Mouse (Mus musculus) small intestine, adult 2 months (tissue): ENCODE results near the gene Klf3. TPM values are rescaled to one million over a fixed set of nuclear protein-coding genes. Genes with fewer than 3 reads are reported as not detected.

Source experiments
- H3K27ac ChIP-seq: fragments of 200-500 bp; 2 replicates; pipeline ENCODE4 v1.5.1; 2012; ENCODE audit warnings: low read depth, low read length, control low read depth, inconsistent platforms; ENCODE audit not compliant: insufficient read depth
- H3K27me3 ChIP-seq: fragments of 200-500 bp; 2 replicates; pipeline ENCODE4 v1.6.1; 2012; ENCODE audit warnings: mild to moderate bottlenecking, moderate library complexity, low read length, inconsistent platforms; ENCODE audit not compliant: control insufficient read depth, insufficient read depth
- H3K36me3 ChIP-seq: fragments of 200-500 bp; 2 replicates; pipeline ENCODE4 v1.6.1; 2012; ENCODE audit warnings: mild to moderate bottlenecking, low read length, control low read depth, inconsistent platforms; ENCODE audit not compliant: control insufficient read depth, insufficient read depth
- H3K4me1 ChIP-seq: fragments of 200-500 bp; 2 replicates; pipeline ENCODE4 v1.6.1; 2012; ENCODE audit warnings: low read length, inconsistent platforms, mixed read lengths; ENCODE audit not compliant: control insufficient read depth, insufficient read depth, insufficient read length
- H3K4me3 ChIP-seq: fragments of 200-500 bp; 2 replicates; pipeline ENCODE4 v1.5.1; 2012; ENCODE audit warnings: low read depth, mild to moderate bottlenecking, control low read depth, inconsistent platforms, low read length, moderate library complexity
- CTCF ChIP-seq: fragments of 200-500 bp; IDR thresholded peaks from 2 replicates; pipeline ENCODE4 v1.5.1; 2012; ENCODE audit warnings: low read depth, mild to moderate bottlenecking, control low read depth, inconsistent platforms, low read length, moderate library complexity, mixed read lengths; ENCODE audit not compliant: insufficient replicate concordance, insufficient read length; ENCODE audit errors: extremely low read depth
- POLR2A ChIP-seq: fragments of 200-500 bp; IDR thresholded peaks from 2 replicates; pipeline ENCODE4 v1.6.1; 2012; ENCODE audit warnings: low read depth, mild to moderate bottlenecking, control low read depth, inconsistent platforms, low read length, moderate library complexity
- WGBS: fragments of 180-500 bp; shearing (Covaris S2); methylation state at CpG from one replicate; pipeline ENCODE4 v1.1.7; 2018; 5-methylcytosine and 5-hydroxymethylcytosine counted together
- polyA plus RNA-seq: library from polyadenylated mRNA; depleted of rRNA; stranded (reverse); fragments of >200 nt; gene quantifications from 2 replicates; pipeline ENCODE4 v1.2.3, GENCODE M21; 2012

Gene Klf3
- polyA plus RNA-seq, 1 experiment: 170 TPM

DNA sequence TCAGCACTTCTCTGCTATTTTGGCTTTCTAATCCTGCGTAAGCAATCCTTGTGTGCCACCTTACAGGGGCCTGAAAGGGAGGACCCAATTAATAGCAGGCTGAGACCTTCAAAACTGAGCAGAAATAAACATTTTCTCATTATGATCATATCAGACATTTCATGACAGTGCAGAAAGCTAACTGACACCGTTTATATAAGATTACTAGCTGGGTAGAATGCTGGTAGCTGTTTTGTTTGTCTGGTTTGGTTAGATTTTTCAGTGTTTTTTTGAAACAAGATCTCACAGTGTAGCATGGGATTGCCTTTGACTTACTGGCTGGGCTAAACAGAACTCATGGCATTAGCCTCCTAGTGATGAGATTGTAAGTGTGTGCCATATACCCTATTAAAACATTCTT is 23.9 kb upstream of the Klf3 start:
- H3K27me3 ChIP-seq: no peaks in the 10 kb centered on the region
- no peaks in the 10 kb centered on the region for H3K4me1 ChIP-seq
- H3K36me3 ChIP-seq: no peaks in the 10 kb centered on the region
- no peak overlapping the region for H3K4me3 ChIP-seq
- TF ChIP-seq CTCF: no peak
- no peak for TF ChIP-seq POLR2A
- H3K27ac ChIP-seq: no peak overlapping the region
- WGBS: 76% methylated on average over 2 of the region's 2 CpGs

DNA sequence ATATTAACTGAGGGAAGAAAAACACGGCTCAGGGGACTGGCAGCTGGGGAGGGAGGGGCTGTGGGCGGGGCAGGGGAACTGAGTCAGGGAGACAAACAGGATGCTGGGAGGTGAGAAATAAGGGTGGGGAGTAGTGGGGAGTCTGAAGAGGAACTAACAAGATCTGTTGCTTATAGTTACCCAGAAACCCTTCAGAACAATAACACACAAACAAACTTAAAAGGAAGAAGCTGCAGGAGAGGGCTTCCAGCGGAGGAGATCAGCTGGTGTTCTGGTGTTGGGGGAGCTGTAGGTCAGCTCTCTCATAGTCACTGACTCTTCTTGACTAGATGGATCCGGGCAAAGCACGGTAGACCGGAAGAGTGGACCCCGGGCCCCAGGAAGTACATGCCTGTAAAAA is 22.4 kb upstream of the Klf3 start:
- Histone ChIP-seq H3K4me3 (no peak overlapping the region), H3K27me3 (no peaks in the 10 kb centered on the region), H3K4me1 (peaks cover 2% of the 10 kb centered on the region; the same call in 1 of the 2 replicates), H3K36me3 (no peaks in the 10 kb centered on the region), H3K27ac (peak overlapping the region; percentile 37; the same call in 1 of the 2 replicates)
- 68% methylated on average over 7 of the region's 7 CpGs for WGBS
- no peak for TF ChIP-seq CTCF

DNA sequence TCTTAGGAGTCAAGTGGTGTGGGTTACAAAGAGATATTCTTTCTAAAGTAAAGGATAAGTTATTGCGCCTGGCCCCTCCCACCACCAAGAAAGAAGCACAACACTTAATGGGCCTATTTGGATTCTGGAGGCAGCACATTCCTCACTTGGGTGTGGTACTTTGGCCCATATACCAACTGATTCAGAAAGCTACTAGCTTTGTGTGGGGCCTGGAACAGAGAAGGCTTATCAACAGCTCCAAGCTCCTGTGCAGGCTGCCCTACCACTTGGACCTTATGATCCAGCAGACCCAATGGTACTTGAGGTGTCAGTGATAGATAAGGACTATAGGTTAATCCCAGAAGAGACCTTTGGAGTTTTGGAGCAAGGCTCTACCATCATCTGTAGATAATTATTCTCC is 15.0 kb upstream of the Klf3 start:
- 70% methylated on average over 1 of the region's 1 CpGs for WGBS
- H3K27ac ChIP-seq: peak overlapping the region; percentile 87; the same call in 1 of the 2 replicates
- no peak overlapping the region for H3K4me3 ChIP-seq
- H3K36me3 ChIP-seq: no peaks in the 10 kb centered on the region
- TF ChIP-seq CTCF (no peak), POLR2A (no peak)
- H3K27me3 ChIP-seq: no peaks in the 10 kb centered on the region
- H3K4me1 ChIP-seq: peaks cover 19% of the 10 kb centered on the region; the same call in 1 of the 2 replicates

DNA sequence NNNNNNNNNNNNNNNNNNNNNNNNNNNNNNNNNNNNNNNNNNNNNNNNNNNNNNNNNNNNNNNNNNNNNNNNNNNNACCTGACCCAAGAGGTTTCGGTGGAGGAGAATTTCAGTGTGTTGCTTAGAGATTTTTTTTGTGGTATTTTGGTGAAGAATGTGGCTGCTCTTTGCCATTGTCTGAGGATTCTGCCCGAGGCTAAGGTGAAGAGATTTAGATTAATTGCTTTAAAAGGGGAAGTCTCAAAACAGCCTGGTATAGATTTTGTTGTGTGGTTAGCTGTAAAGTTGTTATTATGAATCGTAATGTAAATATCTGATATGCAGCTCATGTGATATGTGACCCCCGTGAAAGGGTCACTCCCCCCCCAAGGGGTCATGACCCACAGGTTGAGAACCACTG is 5.0 kb upstream of the Klf3 start:
- Histone ChIP-seq H3K4me1 (peaks cover 25% of the 10 kb centered on the region), H3K27me3 (no peaks in the 10 kb centered on the region), H3K36me3 (no peaks in the 10 kb centered on the region), H3K4me3 (no peak overlapping the region), H3K27ac (no peak overlapping the region)
- TF ChIP-seq POLR2A (no peak), CTCF (no peak)
- WGBS: 77% methylated on average over 4 of the region's 4 CpGs

DNA sequence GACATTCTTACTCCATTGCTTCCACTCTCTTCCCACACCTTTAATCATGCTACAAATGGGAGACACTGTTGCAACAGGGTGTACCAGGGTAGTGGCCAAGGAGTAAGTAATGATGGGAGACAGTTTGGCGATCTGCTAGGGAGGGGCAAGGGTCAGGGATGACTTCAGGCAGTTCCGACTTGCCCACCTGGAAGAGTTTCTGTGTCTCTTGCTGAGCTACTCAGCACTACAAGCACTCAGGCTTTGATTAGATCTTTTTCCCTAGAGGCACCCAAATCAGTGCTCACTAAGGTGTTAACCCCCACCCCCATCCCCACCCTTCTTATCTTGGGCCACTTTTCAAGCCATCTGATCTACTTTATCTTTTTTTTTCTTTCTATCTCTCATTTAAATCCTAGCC is 1.6 kb upstream of the Klf3 start:
- H3K4me3 ChIP-seq: no peak overlapping the region
- TF ChIP-seq CTCF: no peak
- no peak for TF ChIP-seq POLR2A
- H3K4me1 ChIP-seq: peaks cover 25% of the 10 kb centered on the region
- WGBS: 92% methylated on average over 2 of the region's 2 CpGs
- H3K36me3 ChIP-seq: peaks cover 1% of the 10 kb centered on the region; the same call in 1 of the 2 replicates
- H3K27me3 ChIP-seq: no peaks in the 10 kb centered on the region
- H3K27ac ChIP-seq: peak overlapping the region; percentile 56; the same call in 1 of the 2 replicates

DNA sequence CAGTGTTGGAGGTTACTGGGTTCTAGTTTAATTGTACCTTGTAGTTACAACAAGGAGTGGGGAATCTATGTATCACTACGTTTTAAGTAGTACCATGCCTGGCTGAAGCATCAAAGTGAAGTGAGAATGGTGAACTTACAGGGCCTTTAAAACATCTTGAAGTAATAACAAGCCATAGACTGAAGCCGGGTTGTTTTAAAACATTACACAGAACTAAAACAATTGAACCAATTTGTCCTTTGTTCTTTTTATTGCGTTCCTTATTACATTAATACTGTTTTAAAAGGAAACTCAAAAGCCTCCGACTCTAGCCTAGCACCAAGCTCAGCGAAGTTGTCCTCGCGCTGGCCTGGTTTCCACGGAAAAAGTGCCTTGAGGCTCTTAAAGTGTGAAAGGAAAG is 1.0 kb upstream of the Klf3 start:
- no peak for TF ChIP-seq CTCF
- no peak for TF ChIP-seq POLR2A
- Histone ChIP-seq H3K4me3 (peak overlapping the region; percentile 68), H3K4me1 (peaks cover 25% of the 10 kb centered on the region), H3K27ac (peak overlapping the region; percentile 89), H3K36me3 (peaks cover 2% of the 10 kb centered on the region; the same call in 1 of the 2 replicates), H3K27me3 (no peaks in the 10 kb centered on the region)
- 24% methylated on average over 8 of the region's 8 CpGs for WGBS

DNA sequence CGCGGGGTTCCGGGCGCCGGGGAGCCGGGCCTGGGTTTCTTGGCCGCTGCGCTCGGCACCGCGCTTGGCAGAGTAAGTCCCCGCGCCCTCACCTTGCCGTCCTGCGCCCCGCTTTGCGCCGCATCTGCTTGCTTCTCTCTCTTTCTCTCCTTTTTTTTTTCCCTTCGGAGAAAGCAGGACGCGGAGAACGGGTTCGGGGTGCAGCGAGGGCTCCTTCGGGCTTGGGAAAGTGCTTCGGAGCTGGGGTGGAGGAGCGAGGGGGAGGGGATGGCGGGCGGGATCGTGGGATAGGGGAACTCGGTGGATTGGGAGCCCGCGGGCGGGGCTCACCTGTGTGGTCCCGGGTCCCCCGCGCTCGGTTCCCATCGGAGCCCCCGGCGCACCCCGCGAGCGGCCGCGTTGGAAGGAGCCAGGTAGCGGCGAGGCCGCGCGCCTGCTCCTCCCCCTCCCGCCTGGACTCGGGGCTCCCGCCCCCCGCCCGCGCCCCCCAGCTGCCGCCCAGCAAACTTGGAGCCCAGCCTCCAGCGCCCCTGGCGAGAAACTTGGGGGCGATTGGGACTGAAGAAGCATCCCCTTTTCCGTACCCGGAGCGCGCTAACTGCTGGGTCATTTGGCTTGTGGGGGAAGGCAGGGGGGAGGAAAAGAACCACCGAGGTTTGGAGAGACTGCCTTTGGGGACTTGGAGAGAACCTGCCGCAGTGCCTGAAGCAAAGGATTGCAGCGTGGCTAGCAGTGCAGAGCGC is 703 bp downstream of the Klf3 start:
- TF ChIP-seq POLR2A: no peak; the same call in 1 of the 2 replicates
- TF ChIP-seq CTCF: no peak
- Histone ChIP-seq H3K27ac (peak overlapping the region; percentile 100), H3K27me3 (no peaks in the 10 kb centered on the region), H3K4me1 (peaks cover 32% of the 10 kb centered on the region), H3K4me3 (peak overlapping the region; percentile 99), H3K36me3 (peaks cover 2% of the 10 kb centered on the region; the same call in 1 of the 2 replicates)
- WGBS: under 1% methylated on average over 58 of the region's 69 CpGs
